Mouse (Mus musculus) layer of hippocampus, postnatal 36 days (tissue): ENCODE results near the gene Kbtbd2. TPM values are rescaled to one million over a fixed set of nuclear protein-coding genes. Genes with fewer than 3 reads are reported as not detected.

Experiments
- DNase-seq, 2 experiments: peaks; one replicate each; pipeline ENCODE4 v3.0.0; 2022
- total RNA-seq, 2 experiments: library from RNA; stranded (reverse); gene quantifications; 2 replicates each; pipeline ENCODE4 v1.2.3; 2021

Gene Kbtbd2
- 10 to 100 TPM; 57.4 to 59.7 TPM for total RNA-seq

GRCm38 (mm10) chr6:56797311-56798151, at the start of gene Kbtbd2:
Kbtbd2 (minus strand) TSS chr6:56797813.
- DNase-seq: peak; percentile 95

- DNase-seq: no peak
Measured at GRCm38 (mm10) chr6:56844365-56844764, 46.8 kb upstream of the Kbtbd2 start.

- DNase-seq: no peak
Measured at GRCm38 (mm10) chr6:56843229-56843628, 45.6 kb upstream of the Kbtbd2 start.

- DNase-seq: no peak
Measured at GRCm38 (mm10) chr6:56837621-56838020, 40.0 kb upstream of the Kbtbd2 start.

GRCm38 (mm10) chr6:56837166-56837565, 39.6 kb upstream of the Kbtbd2 start:
- DNase-seq: no peak

- DNase-seq: no peak
Measured at GRCm38 (mm10) chr6:56835532-56835931, 37.9 kb upstream of the Kbtbd2 start.

GRCm38 (mm10) chr6:56834769-56835168, 37.2 kb upstream of the Kbtbd2 start:
- DNase-seq: no peak

- DNase-seq: no peak
Measured at GRCm38 (mm10) chr6:56832830-56833229, 35.2 kb upstream of the Kbtbd2 start.

GRCm38 (mm10) chr6:56832407-56832796, 34.8 kb upstream of the Kbtbd2 start:
- DNase-seq: no peak

- peak; percentile 62 to 66 for DNase-seq
Measured at GRCm38 (mm10) chr6:56831697-56832406, 34.2 kb upstream of the Kbtbd2 start, which contains the start of gene Fkbp9. Fkbp9 (plus strand) TSS chr6:56832059.

GRCm38 (mm10) chr6:56825657-56826056, 28.0 kb upstream of the Kbtbd2 start:
- no peak for DNase-seq

- no peak for DNase-seq
Measured at GRCm38 (mm10) chr6:56819124-56819487, 21.5 kb upstream of the Kbtbd2 start.

- no peak for DNase-seq
Measured at GRCm38 (mm10) chr6:56818436-56819123, 21.0 kb upstream of the Kbtbd2 start.

GRCm38 (mm10) chr6:56813332-56813731, 15.7 kb upstream of the Kbtbd2 start:
- DNase-seq: no peak

- DNase-seq: peak in 1 of 2 experiments; percentile 28
Measured at GRCm38 (mm10) chr6:56808656-56809055, 11.0 kb upstream of the Kbtbd2 start.

- no peak for DNase-seq
Measured at GRCm38 (mm10) chr6:56806195-56806594, 8.6 kb upstream of the Kbtbd2 start.

GRCm38 (mm10) chr6:56805026-56805425, 7.4 kb upstream of the Kbtbd2 start:
- no peak for DNase-seq

GRCm38 (mm10) chr6:56798152-56798465, 496 bp upstream of the Kbtbd2 start:
- no peak for DNase-seq

GRCm38 (mm10) chr6:56796668-56797141, 908 bp downstream of the Kbtbd2 start:
- DNase-seq: peak in 1 of 2 experiments; percentile 13

GRCm38 (mm10) chr6:56796232-56796631, 1.4 kb downstream of the Kbtbd2 start:
- no peak for DNase-seq

- DNase-seq: no peak
Measured at GRCm38 (mm10) chr6:56794834-56795233, 2.8 kb downstream of the Kbtbd2 start.

GRCm38 (mm10) chr6:56789336-56789735, 8.3 kb downstream of the Kbtbd2 start:
- no peak for DNase-seq

GRCm38 (mm10) chr6:56787668-56788067, 9.9 kb downstream of the Kbtbd2 start:
- no peak for DNase-seq
